Mouse (Mus musculus): ENCODE results near the gene March2. TPM values are rescaled to one million over a fixed set of nuclear protein-coding genes. Genes with fewer than 3 reads are reported as not detected.
"Not testable (repeated sequence)": the region's sequence is repeated elsewhere in the genome, so short reads cannot be mapped to it uniquely, and the experiment has no call there.

March2 gene
- polyA plus RNA-seq, 1 experiment from 2014 or later, result 47.2 TPM

- WGBS, result 94% methylated on average over 2 of the region's 2 CpGs
- no peak overlapping the region for H3K4me3 ChIP-seq (ENCODE audit: low read depth, low read length)
- no peak overlapping the region for H3K4me2 ChIP-seq (ENCODE audit: low read length)
- no peaks in the 10 kb centered on the region for H3K27me3 ChIP-seq (replicated peaks; ENCODE audit: control insufficient read depth, insufficient read depth, low read length)
- DNase-seq (ENCODE audit: low spot score) (no peak), ATAC-seq (replicated peaks; ENCODE audit: low FRiP score, low TSS enrichment, low read depth) (no peak)
- H3K9me3 ChIP-seq (ENCODE audit: control insufficient read depth, low read length), result no peaks in the 10 kb centered on the region
- H3K9ac ChIP-seq (ENCODE audit: low read length), result no peak overlapping the region
- H3K4me1 ChIP-seq (replicated peaks; ENCODE audit: control insufficient read depth, insufficient read depth, low read length), result peaks cover 9% of the 10 kb centered on the region
- H3K36me3 ChIP-seq (ENCODE audit: control insufficient read depth, insufficient read depth, low read length), result peaks cover 42% of the 10 kb centered on the region
- H3K27ac ChIP-seq (ENCODE audit: low read depth), result no peak overlapping the region
Observed at GRCm38 (mm10) chr17:33752297-33752696, 33.8 kb upstream of the March2 start.

- no peak overlapping the region for H3K9ac ChIP-seq (ENCODE audit: low read length)
- no peak overlapping the region for H3K4me2 ChIP-seq (ENCODE audit: low read length)
- H3K9me3 ChIP-seq (ENCODE audit: control insufficient read depth, low read length), result no peaks in the 10 kb centered on the region
- DNase-seq (ENCODE audit: low spot score), result no peak
- peaks cover 45% of the 10 kb centered on the region for H3K36me3 ChIP-seq (ENCODE audit: control insufficient read depth, insufficient read depth, low read length)
- H3K4me1 ChIP-seq (replicated peaks; ENCODE audit: control insufficient read depth, insufficient read depth, low read length), result peaks cover 6% of the 10 kb centered on the region; the same call in 1 of the 2 replicates
- ATAC-seq (replicated peaks; ENCODE audit: low FRiP score, low TSS enrichment, low read depth), result no peak
- H3K4me3 ChIP-seq (ENCODE audit: low read depth, low read length), result no peak overlapping the region
- no peak overlapping the region for H3K27ac ChIP-seq (ENCODE audit: low read depth)
- no peaks in the 10 kb centered on the region for H3K27me3 ChIP-seq (replicated peaks; ENCODE audit: control insufficient read depth, insufficient read depth, low read length)
Observed at GRCm38 (mm10) chr17:33751181-33751580, 32.7 kb upstream of the March2 start.

GRCm38 (mm10) chr17:33749451-33749850 is 31.0 kb upstream of the March2 start:
- WGBS, result 93% methylated on average over 5 of the region's 5 CpGs
- H3K4me3 ChIP-seq (ENCODE audit: low read depth, low read length), result no peak overlapping the region
- no peaks in the 10 kb centered on the region for H3K27me3 ChIP-seq (replicated peaks; ENCODE audit: control insufficient read depth, insufficient read depth, low read length)
- peaks cover 55% of the 10 kb centered on the region for H3K36me3 ChIP-seq (ENCODE audit: control insufficient read depth, insufficient read depth, low read length)
- no peaks in the 10 kb centered on the region for H3K9me3 ChIP-seq (ENCODE audit: control insufficient read depth, low read length)
- H3K4me1 ChIP-seq (replicated peaks; ENCODE audit: control insufficient read depth, insufficient read depth, low read length), result no peaks in the 10 kb centered on the region
- H3K4me2 ChIP-seq (ENCODE audit: low read length), result no peak overlapping the region
- no peak overlapping the region for H3K27ac ChIP-seq (ENCODE audit: low read depth)
- ATAC-seq (replicated peaks; ENCODE audit: low FRiP score, low TSS enrichment, low read depth) (no peak), DNase-seq (ENCODE audit: low spot score) (no peak)
- no peak overlapping the region for H3K9ac ChIP-seq (ENCODE audit: low read length)

GRCm38 (mm10) chr17:33746011-33746410 is 27.5 kb upstream of the March2 start:
- Histone ChIP-seq H3K36me3 (ENCODE audit: control insufficient read depth, insufficient read depth, low read length) (peaks cover 48% of the 10 kb centered on the region), H3K4me2 (ENCODE audit: low read length) (no peak overlapping the region), H3K9ac (ENCODE audit: low read length) (no peak overlapping the region), H3K27ac (ENCODE audit: low read depth) (no peak overlapping the region), H3K27me3 (replicated peaks; ENCODE audit: control insufficient read depth, insufficient read depth, low read length) (no peaks in the 10 kb centered on the region), H3K9me3 (ENCODE audit: control insufficient read depth, low read length) (no peaks in the 10 kb centered on the region), H3K4me1 (replicated peaks; ENCODE audit: control insufficient read depth, insufficient read depth, low read length) (no peaks in the 10 kb centered on the region), H3K4me3 (ENCODE audit: low read depth, low read length) (no peak overlapping the region)
- WGBS, result 76% methylated on average over 2 of the region's 2 CpGs
- DNase-seq (ENCODE audit: low spot score) (no peak), ATAC-seq (replicated peaks; ENCODE audit: low FRiP score, low TSS enrichment, low read depth) (peak; percentile 47; the same call in 1 of the 2 replicates)

GRCm38 (mm10) chr17:33744686-33745384 is 26.4 kb upstream of the March2 start:
- ATAC-seq (replicated peaks; ENCODE audit: low FRiP score, low TSS enrichment, low read depth), result no peak
- Histone ChIP-seq H3K9ac (ENCODE audit: low read length) (no peak overlapping the region), H3K36me3 (ENCODE audit: control insufficient read depth, insufficient read depth, low read length) (peaks cover 41% of the 10 kb centered on the region), H3K4me3 (ENCODE audit: low read depth, low read length) (no peak overlapping the region), H3K27me3 (replicated peaks; ENCODE audit: control insufficient read depth, insufficient read depth, low read length) (no peaks in the 10 kb centered on the region), H3K27ac (ENCODE audit: low read depth) (no peak overlapping the region), H3K4me2 (ENCODE audit: low read length) (no peak overlapping the region), H3K4me1 (replicated peaks; ENCODE audit: control insufficient read depth, insufficient read depth, low read length) (no peaks in the 10 kb centered on the region), H3K9me3 (ENCODE audit: control insufficient read depth, low read length) (no peaks in the 10 kb centered on the region)
- 60% methylated on average over 5 of the region's 5 CpGs for WGBS
- DNase-seq (ENCODE audit: low spot score), result no peak

- H3K9me3 ChIP-seq (ENCODE audit: control insufficient read depth, low read length), result no peaks in the 10 kb centered on the region
- no peak overlapping the region for H3K9ac ChIP-seq (ENCODE audit: low read length)
- H3K27ac ChIP-seq (ENCODE audit: low read depth), result no peak overlapping the region
- H3K4me2 ChIP-seq (ENCODE audit: low read length), result no peak overlapping the region
- H3K36me3 ChIP-seq (ENCODE audit: control insufficient read depth, insufficient read depth, low read length), result peaks cover 18% of the 10 kb centered on the region
- WGBS, result 100% methylated on average over 1 of the region's 1 CpGs
- H3K4me3 ChIP-seq (ENCODE audit: low read depth, low read length), result no peak overlapping the region
- H3K27me3 ChIP-seq (replicated peaks; ENCODE audit: control insufficient read depth, insufficient read depth, low read length), result no peaks in the 10 kb centered on the region
- no peak for DNase-seq (ENCODE audit: low spot score)
- no peaks in the 10 kb centered on the region for H3K4me1 ChIP-seq (replicated peaks; ENCODE audit: control insufficient read depth, insufficient read depth, low read length)
- 0 out of 2 replicates have a peak, but pooled peaks have one; percentile 55 for ATAC-seq (replicated peaks; ENCODE audit: low FRiP score, low TSS enrichment, low read depth)
Observed at GRCm38 (mm10) chr17:33742420-33742819, 23.9 kb upstream of the March2 start.

GRCm38 (mm10) chr17:33733526-33733925 is 15.1 kb upstream of the March2 start:
- WGBS, result 75% methylated on average over 10 of the region's 10 CpGs
- ATAC-seq (replicated peaks; ENCODE audit: low FRiP score, low TSS enrichment, low read depth), result not testable (repeated sequence)

GRCm38 (mm10) chr17:33732556-33733083 is 14.2 kb upstream of the March2 start:
- not testable (repeated sequence) for H3K27me3 ChIP-seq (replicated peaks; ENCODE audit: control insufficient read depth, insufficient read depth, low read length); H3K4me2 ChIP-seq (ENCODE audit: low read length); H3K4me3 ChIP-seq (ENCODE audit: low read depth, low read length); H3K9me3 ChIP-seq (ENCODE audit: control insufficient read depth, low read length); H3K4me1 ChIP-seq (replicated peaks; ENCODE audit: control insufficient read depth, insufficient read depth, low read length); H3K36me3 ChIP-seq (ENCODE audit: control insufficient read depth, insufficient read depth, low read length); H3K27ac ChIP-seq (ENCODE audit: low read depth); H3K9ac ChIP-seq (ENCODE audit: low read length); ATAC-seq (replicated peaks; ENCODE audit: low FRiP score, low TSS enrichment, low read depth)
- DNase-seq (ENCODE audit: low spot score), result peak; percentile 27
- 61% methylated on average over 9 of the region's 9 CpGs for WGBS

More at GRCm38 (mm10) chr17:33733526-33733925, 15.1 kb upstream of the March2 start:
- not testable (repeated sequence) for DNase-seq (ENCODE audit: low spot score); H3K9me3 ChIP-seq (ENCODE audit: control insufficient read depth, low read length); H3K27me3 ChIP-seq (replicated peaks; ENCODE audit: control insufficient read depth, insufficient read depth, low read length); H3K27ac ChIP-seq (ENCODE audit: low read depth); H3K4me1 ChIP-seq (replicated peaks; ENCODE audit: control insufficient read depth, insufficient read depth, low read length); H3K4me2 ChIP-seq (ENCODE audit: low read length); H3K9ac ChIP-seq (ENCODE audit: low read length); H3K4me3 ChIP-seq (ENCODE audit: low read depth, low read length); H3K36me3 ChIP-seq (ENCODE audit: control insufficient read depth, insufficient read depth, low read length)

GRCm38 (mm10) chr17:33729215-33729614 is 10.7 kb upstream of the March2 start:
- no peak for DNase-seq (ENCODE audit: low spot score)
- 66% methylated on average over 2 of the region's 2 CpGs for WGBS
- H3K27ac ChIP-seq (ENCODE audit: low read depth), result no peak overlapping the region
- H3K9ac ChIP-seq (ENCODE audit: low read length), result no peak overlapping the region
- no peaks in the 10 kb centered on the region for H3K36me3 ChIP-seq (ENCODE audit: control insufficient read depth, insufficient read depth, low read length)
- H3K9me3 ChIP-seq (ENCODE audit: control insufficient read depth, low read length), result no peaks in the 10 kb centered on the region
- H3K4me1 ChIP-seq (replicated peaks; ENCODE audit: control insufficient read depth, insufficient read depth, low read length), result no peaks in the 10 kb centered on the region
- H3K27me3 ChIP-seq (replicated peaks; ENCODE audit: control insufficient read depth, insufficient read depth, low read length), result no peaks in the 10 kb centered on the region
- no peak for ATAC-seq (replicated peaks; ENCODE audit: low FRiP score, low TSS enrichment, low read depth)
- no peak overlapping the region for H3K4me2 ChIP-seq (ENCODE audit: low read length)
- no peak overlapping the region for H3K4me3 ChIP-seq (ENCODE audit: low read depth, low read length)
